Mouse (Mus musculus): ENCODE data around the gene Dqx1. TPM values are rescaled to one million over a fixed set of nuclear protein-coding genes. Genes with fewer than 3 reads are reported as not detected.
A peak's percentile ranks its signal among the peaks of the same experiment; 100 is the strongest.

Gene Dqx1
- polyA plus RNA-seq, 2 experiments: 2.9 to 7.7 TPM

DNA sequence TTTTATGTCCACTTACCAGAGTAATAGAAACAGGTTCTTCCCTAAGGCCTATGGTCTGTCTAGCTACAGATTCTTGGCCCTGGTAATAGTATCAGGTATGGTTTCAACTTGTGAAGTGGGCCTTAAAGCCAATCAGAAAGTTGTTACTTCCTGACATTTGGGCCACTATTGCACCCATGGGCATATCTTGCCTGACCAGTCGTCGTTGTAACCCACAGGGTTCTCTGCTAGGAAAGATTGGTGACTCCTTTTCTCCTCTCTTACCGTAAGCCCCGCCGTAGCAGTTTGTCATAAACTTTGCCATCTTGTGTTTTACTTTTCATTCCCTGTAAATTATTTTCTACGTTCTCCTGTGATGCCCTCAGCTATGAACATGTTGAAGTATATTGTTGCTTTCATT lies 37.5 kb upstream of the Dqx1 start:
- TF ChIP-seq CTCF (IDR thresholded peaks at IDR 0.05; ENCODE audit: low read depth) (no peak), EP300 (IDR thresholded peaks at IDR 0.05; ENCODE audit: low read depth) (peak; percentile 83)
- Histone ChIP-seq H3K9ac (replicated peaks) (peak overlapping the region; percentile 48), H3K27ac (peak overlapping the region; percentile 84), H3K9me3 (ENCODE audit: control insufficient read depth, low read length) (no peaks in the 10 kb centered on the region), H3K4me1 (replicated peaks; ENCODE audit: control insufficient read depth in 2 of 2, insufficient read depth in 2 of 2, low read length in 1 of 2) (peaks cover 79 to 86% of the 10 kb centered on the region in 2 experiments), H3K4me3 (ENCODE audit: insufficient read depth in 1 of 2, low read depth in 2 of 2, low read length in 2 of 2) (0 out of 4 replicates have a peak overlapping the region, but pooled peaks of 1 of the 2 experiments have one; percentile 4), H3K36me3 (replicated peaks; ENCODE audit: control insufficient read depth, insufficient read depth, low read depth) (no peaks in the 10 kb centered on the region), H3K27me3 (ENCODE audit: control insufficient read depth, insufficient read depth, low read length) (no peaks in the 10 kb centered on the region), H3K4me2 (ENCODE audit: low read depth) (peak overlapping the region; percentile 54)
- WGBS (ENCODE audit: insufficient replicate concordance): 21% methylated on average over 6 of the region's 6 CpGs
- ATAC-seq (ENCODE audit: insufficient read depth) (peak; percentile 60), DNase-seq (ENCODE audit: low read depth in 3 of 3, low spot score in 3 of 3) (peak in 1 of 3 experiments; percentile 66)

DNA sequence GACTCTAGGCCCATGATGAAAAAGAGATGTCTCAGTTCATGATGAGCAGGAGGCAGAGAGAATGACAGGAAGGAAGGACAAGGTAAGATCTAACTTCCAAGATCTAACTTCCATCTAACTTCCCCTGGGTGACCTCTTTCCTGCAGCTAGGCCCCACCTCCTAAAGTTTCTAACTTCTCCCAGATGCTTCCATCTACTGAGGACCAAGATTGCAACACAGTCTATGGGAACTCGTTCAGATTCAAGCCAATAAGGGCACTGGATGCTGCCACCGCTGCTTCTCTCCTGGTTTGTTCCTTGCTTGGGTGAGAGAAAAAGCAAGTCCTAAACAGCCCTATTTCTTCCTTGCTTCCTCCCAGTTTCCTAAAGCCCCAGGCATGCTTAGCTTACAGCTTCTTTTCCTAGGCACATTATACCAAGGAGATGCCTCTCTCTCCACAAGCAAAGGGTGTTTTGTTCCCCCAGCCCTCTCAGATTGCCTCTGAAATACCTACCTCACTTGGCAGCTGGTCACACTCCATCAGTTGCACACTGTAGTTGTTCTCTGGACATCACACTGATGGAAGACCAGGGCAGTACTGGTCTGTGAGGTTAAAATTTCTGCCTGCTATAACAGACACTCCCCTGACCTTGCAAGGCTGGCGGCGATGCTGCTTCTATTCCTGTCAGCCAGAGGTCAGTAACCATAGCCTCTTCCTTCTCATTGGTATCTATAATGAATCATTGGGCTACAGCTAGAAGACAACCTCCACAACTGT lies 36.6 kb upstream of the Dqx1 start:
- H3K9me3 ChIP-seq (ENCODE audit: control insufficient read depth, low read length): no peaks in the 10 kb centered on the region
- 0 out of 2 replicates have a peak overlapping the region, but pooled peaks have one; percentile 27 for H3K9ac ChIP-seq (replicated peaks)
- ATAC-seq (ENCODE audit: insufficient read depth): no peak
- no peak for DNase-seq (ENCODE audit: low read depth in 3 of 3, low spot score in 3 of 3)
- H3K4me1 ChIP-seq (replicated peaks; ENCODE audit: control insufficient read depth in 2 of 2, insufficient read depth in 2 of 2, low read length in 1 of 2): peaks cover 70 to 80% of the 10 kb centered on the region in 2 experiments
- no peak for TF ChIP-seq EP300 (IDR thresholded peaks at IDR 0.05; ENCODE audit: low read depth)
- TF ChIP-seq CTCF (IDR thresholded peaks at IDR 0.05; ENCODE audit: low read depth): no peak
- peak overlapping the region; percentile 84 for H3K27ac ChIP-seq
- H3K4me3 ChIP-seq (ENCODE audit: insufficient read depth in 1 of 2, low read depth in 2 of 2, low read length in 2 of 2): no peak overlapping the region
- H3K27me3 ChIP-seq (ENCODE audit: control insufficient read depth, insufficient read depth, low read length): no peaks in the 10 kb centered on the region
- 75% methylated on average over 4 of the region's 4 CpGs for WGBS (ENCODE audit: insufficient replicate concordance)
- no peaks in the 10 kb centered on the region for H3K36me3 ChIP-seq (replicated peaks; ENCODE audit: control insufficient read depth, insufficient read depth, low read depth)
- peak overlapping the region; percentile 54 for H3K4me2 ChIP-seq (ENCODE audit: low read depth)

DNA sequence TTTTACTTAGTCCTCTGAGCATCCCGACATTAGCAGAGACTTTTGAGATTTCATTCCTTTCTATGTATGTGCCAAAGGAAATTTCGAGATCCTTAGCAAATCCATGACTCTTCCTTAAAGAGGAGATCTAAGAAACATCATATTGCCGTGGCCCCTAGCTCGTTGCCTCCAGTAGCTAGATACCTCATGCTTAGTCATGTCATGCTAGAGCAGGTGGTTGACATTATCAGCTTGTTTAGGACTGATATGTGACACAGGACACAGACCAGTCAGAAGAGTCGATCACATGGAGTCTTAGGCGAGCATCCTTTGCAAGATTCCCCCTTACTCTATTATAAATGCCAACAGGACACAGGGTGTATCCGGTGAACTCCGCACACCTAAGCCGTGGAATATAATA lies 34.6 kb upstream of the Dqx1 start:
- H3K36me3 ChIP-seq (replicated peaks; ENCODE audit: control insufficient read depth, insufficient read depth, low read depth): no peaks in the 10 kb centered on the region
- no peaks in the 10 kb centered on the region for H3K9me3 ChIP-seq (ENCODE audit: control insufficient read depth, low read length)
- H3K4me2 ChIP-seq (ENCODE audit: low read depth): peak overlapping the region; percentile 54
- TF ChIP-seq CTCF (IDR thresholded peaks at IDR 0.05; ENCODE audit: low read depth) (no peak), EP300 (IDR thresholded peaks at IDR 0.05; ENCODE audit: low read depth) (peak; percentile 69)
- H3K27ac ChIP-seq: peak overlapping the region; percentile 84
- no peaks in the 10 kb centered on the region for H3K27me3 ChIP-seq (ENCODE audit: control insufficient read depth, insufficient read depth, low read length)
- peaks cover 57 to 70% of the 10 kb centered on the region in 2 experiments for H3K4me1 ChIP-seq (replicated peaks; ENCODE audit: control insufficient read depth in 2 of 2, insufficient read depth in 2 of 2, low read length in 1 of 2)
- ATAC-seq (ENCODE audit: insufficient read depth) (peak; percentile 82), DNase-seq (ENCODE audit: low read depth in 3 of 3, low spot score in 3 of 3) (peak in 2 of 3 experiments; percentile 52 to 56)
- peak overlapping the region; percentile 59 for H3K9ac ChIP-seq (replicated peaks)
- H3K4me3 ChIP-seq (ENCODE audit: insufficient read depth in 1 of 2, low read depth in 2 of 2, low read length in 2 of 2): no peak overlapping the region
- 53% methylated on average over 9 of the region's 9 CpGs for WGBS (ENCODE audit: insufficient replicate concordance)

DNA sequence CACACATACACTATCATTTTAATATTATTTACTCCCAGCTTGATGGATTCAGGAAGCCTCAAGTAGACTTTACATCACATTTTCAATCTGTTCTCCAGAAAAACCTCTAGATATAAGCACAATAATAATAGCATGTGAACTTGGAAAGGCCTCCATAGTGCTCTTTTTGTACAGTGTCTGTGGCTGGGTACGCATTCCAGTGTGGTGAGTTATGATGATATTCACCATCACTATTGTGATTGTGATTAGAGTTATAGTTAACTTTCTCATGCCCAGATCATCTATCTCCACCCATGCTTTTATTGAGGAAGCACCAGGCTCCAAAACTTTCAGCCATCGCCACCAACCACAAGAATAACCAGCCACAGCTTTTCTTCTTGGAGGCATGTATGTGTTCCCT lies 33.9 kb upstream of the Dqx1 start:
- H3K36me3 ChIP-seq (replicated peaks; ENCODE audit: control insufficient read depth, insufficient read depth, low read depth): no peaks in the 10 kb centered on the region
- peaks cover 57 to 66% of the 10 kb centered on the region in 2 experiments for H3K4me1 ChIP-seq (replicated peaks; ENCODE audit: control insufficient read depth in 2 of 2, insufficient read depth in 2 of 2, low read length in 1 of 2)
- H3K4me2 ChIP-seq (ENCODE audit: low read depth): no peak overlapping the region
- no peaks in the 10 kb centered on the region for H3K9me3 ChIP-seq (ENCODE audit: control insufficient read depth, low read length)
- no peak for ATAC-seq (ENCODE audit: insufficient read depth)
- no peak overlapping the region for H3K4me3 ChIP-seq (ENCODE audit: insufficient read depth in 1 of 2, low read depth in 2 of 2, low read length in 2 of 2)
- WGBS (ENCODE audit: insufficient replicate concordance): 87% methylated on average over 2 of the region's 2 CpGs
- no peak for DNase-seq (ENCODE audit: low read depth in 3 of 3, low spot score in 3 of 3)
- H3K9ac ChIP-seq (replicated peaks): no peak overlapping the region
- TF ChIP-seq CTCF (IDR thresholded peaks at IDR 0.05; ENCODE audit: low read depth) (no peak), EP300 (IDR thresholded peaks at IDR 0.05; ENCODE audit: low read depth) (no peak)
- H3K27ac ChIP-seq: peak overlapping the region; percentile 84
- no peaks in the 10 kb centered on the region for H3K27me3 ChIP-seq (ENCODE audit: control insufficient read depth, insufficient read depth, low read length)

DNA sequence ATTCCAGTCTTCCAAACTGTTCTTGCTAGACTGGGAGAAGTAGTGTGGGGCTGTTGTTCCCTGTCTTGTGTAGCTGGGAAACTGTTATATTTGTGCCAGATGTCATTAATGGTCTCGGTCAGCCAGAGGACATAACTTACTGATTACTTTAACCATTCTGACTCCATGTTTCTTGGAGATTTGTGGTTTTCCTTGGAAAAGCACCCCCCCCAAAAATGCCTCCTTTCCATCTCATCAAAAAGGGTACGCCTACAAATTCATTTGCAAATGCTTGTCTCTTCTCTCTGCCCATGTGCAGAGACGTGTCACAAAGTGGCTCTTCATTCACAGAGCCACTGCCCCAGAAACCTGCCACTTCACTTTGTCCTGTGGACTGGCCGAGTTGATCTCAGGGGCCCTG lies 33.2 kb upstream of the Dqx1 start:
- no peak overlapping the region for H3K4me3 ChIP-seq (ENCODE audit: insufficient read depth in 1 of 2, low read depth in 2 of 2, low read length in 2 of 2)
- ATAC-seq (ENCODE audit: insufficient read depth) (no peak), DNase-seq (ENCODE audit: low read depth in 3 of 3, low spot score in 3 of 3) (no peak)
- no peaks in the 10 kb centered on the region for H3K27me3 ChIP-seq (ENCODE audit: control insufficient read depth, insufficient read depth, low read length)
- TF ChIP-seq CTCF (IDR thresholded peaks at IDR 0.05; ENCODE audit: low read depth) (no peak), EP300 (IDR thresholded peaks at IDR 0.05; ENCODE audit: low read depth) (no peak)
- no peak overlapping the region; the same call in 1 of the 2 replicates for H3K9ac ChIP-seq (replicated peaks)
- no peaks in the 10 kb centered on the region for H3K36me3 ChIP-seq (replicated peaks; ENCODE audit: control insufficient read depth, insufficient read depth, low read depth)
- H3K9me3 ChIP-seq (ENCODE audit: control insufficient read depth, low read length): no peaks in the 10 kb centered on the region
- H3K4me2 ChIP-seq (ENCODE audit: low read depth): no peak overlapping the region
- 42% methylated on average over 4 of the region's 4 CpGs for WGBS (ENCODE audit: insufficient replicate concordance)
- H3K4me1 ChIP-seq (replicated peaks; ENCODE audit: control insufficient read depth in 2 of 2, insufficient read depth in 2 of 2, low read length in 1 of 2): peaks cover 52 to 62% of the 10 kb centered on the region in 2 experiments
- H3K27ac ChIP-seq: peak overlapping the region; percentile 84

All from liver, embryonic 14.5 days (tissue).